Mouse (Mus musculus) ES-E14 (cell line): ENCODE results near the gene Exoc6. TPM values are rescaled to one million over a fixed set of nuclear protein-coding genes. Genes with fewer than 3 reads are reported as not detected.
"Not testable (repeated sequence)": the region's sequence is repeated elsewhere in the genome, so short reads cannot be mapped to it uniquely, and the experiment has no call there.

Source experiments
- DNase-seq: peaks from one replicate; pipeline ENCODE4 v3.0.0-alpha.2; 2013; ENCODE audit warnings: low read depth, low spot score
- H3K27ac ChIP-seq: 2 replicates; pipeline ENCODE4 v1.5.1; 2012; ENCODE audit warnings: low read depth, mild to moderate bottlenecking, low read length, moderate library complexity, mixed read lengths; ENCODE audit not compliant: poor library complexity, insufficient read depth, severe bottlenecking
- H3K36me3 ChIP-seq: 2 replicates; pipeline ENCODE4 v1.6.1; 2012; ENCODE audit warnings: mild to moderate bottlenecking, low read length, moderate library complexity, mixed read lengths; ENCODE audit not compliant: control insufficient read depth, poor library complexity, insufficient read depth, severe bottlenecking
- H3K4me1 ChIP-seq, 2 experiments: fragments of 150-350 bp in 1 of 2; sonication (generic) in 1 of 2; 2 replicates each; pipeline ENCODE4 v1.6.1; 2012; ENCODE audit warnings: low read length in 2 of 2, mild to moderate bottlenecking in 1 of 2, mixed read lengths in 1 of 2; ENCODE audit not compliant: control insufficient read depth in 2 of 2, insufficient read depth in 2 of 2, poor library complexity in 1 of 2
- H3K4me3 ChIP-seq, 2 experiments: fragments of 150-350 bp in 1 of 2; sonication (generic) in 1 of 2; 2 replicates each; pipeline ENCODE4 v1.5.1; 2012; ENCODE audit warnings: low read length in 2 of 2, low read depth in 1 of 2, mild to moderate bottlenecking in 1 of 2, mixed read lengths in 1 of 2; ENCODE audit not compliant: insufficient read depth in 1 of 2, poor library complexity in 1 of 2, severe bottlenecking in 1 of 2
- H3K9ac ChIP-seq: 2 replicates; pipeline ENCODE4 v1.6.1; 2012; ENCODE audit warnings: low read depth, mild to moderate bottlenecking, low read length, mixed read lengths; ENCODE audit not compliant: poor library complexity, insufficient read depth, severe bottlenecking
- H3K9me3 ChIP-seq: fragments of 150-350 bp; sonication (generic); 2 replicates; pipeline ENCODE4 v1.6.1; 2012; ENCODE audit warnings: low read depth, mild to moderate bottlenecking, low read length; ENCODE audit not compliant: control insufficient read depth, insufficient read depth
- CHD2 ChIP-seq: IDR thresholded peaks from 2 replicates; pipeline ENCODE4 v1.6.1; 2014; ENCODE audit warnings: mild to moderate bottlenecking, low read depth, low read length, inconsistent platforms
- HCFC1 ChIP-seq: IDR thresholded peaks from 2 replicates; pipeline ENCODE4 v1.6.1; 2012; ENCODE audit warnings: low read length, inconsistent platforms, borderline replicate concordance; ENCODE audit not compliant: insufficient read depth
- MAFK ChIP-seq: IDR thresholded peaks from 2 replicates; pipeline ENCODE4 v1.6.1; 2014; ENCODE audit warnings: mild to moderate bottlenecking, low read depth, low read length, inconsistent platforms; ENCODE audit not compliant: insufficient read depth
- ZC3H11A ChIP-seq: IDR thresholded peaks from 2 replicates; pipeline ENCODE4 v1.6.1; 2012; ENCODE audit warnings: low read depth, mild to moderate bottlenecking, inconsistent platforms, low read length, borderline replicate concordance
- ZNF384 ChIP-seq: IDR thresholded peaks from 2 replicates; pipeline ENCODE4 v1.6.1; 2012; ENCODE audit warnings: low read depth, low read length, inconsistent platforms
- in situ Hi-C, 2 experiments: fragments of 600-800 bp; cut with MboI; formaldehyde crosslinking; loops; one replicate each; pipeline ENCODE4 v1.15.1; 2025; ENCODE audit warnings: low sequenced_read_pairs in 2 of 2, inconsistent platforms in 1 of 2; ENCODE audit not compliant: unreplicated experiment in 2 of 2
- total RNA-seq: library from RNA; depleted of rRNA; stranded (reverse); fragments of 300-350 nt; gene quantifications from 2 replicates; pipeline ENCODE4 v1.2.3, GENCODE M21; 2012

The Exoc6 gene
- total RNA-seq, 1 experiment: 10.1 TPM

DNA sequence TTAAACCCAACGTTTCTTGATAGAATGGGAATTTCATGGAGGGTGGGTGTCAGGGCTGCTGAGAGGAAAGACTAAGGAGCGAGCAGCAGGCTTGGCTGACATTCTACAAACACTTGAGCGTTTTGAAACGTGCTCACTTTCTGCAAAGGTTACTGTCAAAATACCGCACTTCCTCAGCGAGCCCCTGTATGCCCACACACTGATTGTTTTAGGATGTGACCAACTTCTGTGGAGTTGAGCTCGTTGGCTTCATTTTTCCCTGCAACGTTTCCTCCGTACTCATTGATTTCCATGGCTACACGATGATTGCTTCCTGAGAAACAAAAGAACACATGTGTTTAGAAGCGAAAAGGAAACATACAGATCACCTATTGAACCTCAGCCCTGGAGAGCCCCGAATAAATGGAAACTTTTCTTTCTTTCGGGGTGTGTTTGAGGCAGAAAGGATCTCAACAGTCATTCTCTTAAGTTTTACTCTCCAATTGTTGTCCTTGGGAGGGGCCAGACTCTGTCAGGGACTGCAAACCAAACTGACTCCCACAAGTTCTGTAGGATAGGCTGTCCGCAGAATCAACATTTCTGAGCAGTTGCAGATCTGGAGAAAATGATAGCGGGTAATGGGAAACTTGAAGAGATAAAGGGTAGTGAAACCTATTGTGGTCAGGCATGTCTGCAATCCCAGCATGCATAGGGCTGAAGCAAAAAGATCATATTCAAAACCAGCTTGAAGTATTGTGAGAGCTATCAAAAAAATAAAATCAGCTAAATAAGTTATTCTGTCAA, 26.7 kb upstream of the Exoc6 start:
- in situ Hi-C loops: no loop called here
- Histone ChIP-seq H3K4me1 (peaks cover 2 to 4% of the 10 kb centered on the region in 2 experiments; a peak in 1 of 4 replicates), H3K9ac (no peak overlapping the region), H3K27ac (no peak overlapping the region), H3K4me3 (no peak overlapping the region), H3K9me3 (no peaks in the 10 kb centered on the region), H3K36me3 (no peaks in the 10 kb centered on the region)
- no peak for DNase-seq
- TF ChIP-seq MAFK: no peak
- no peak for TF ChIP-seq ZC3H11A
- TF ChIP-seq ZNF384: no peak
- no peak for TF ChIP-seq HCFC1
- no peak for TF ChIP-seq CHD2

DNA sequence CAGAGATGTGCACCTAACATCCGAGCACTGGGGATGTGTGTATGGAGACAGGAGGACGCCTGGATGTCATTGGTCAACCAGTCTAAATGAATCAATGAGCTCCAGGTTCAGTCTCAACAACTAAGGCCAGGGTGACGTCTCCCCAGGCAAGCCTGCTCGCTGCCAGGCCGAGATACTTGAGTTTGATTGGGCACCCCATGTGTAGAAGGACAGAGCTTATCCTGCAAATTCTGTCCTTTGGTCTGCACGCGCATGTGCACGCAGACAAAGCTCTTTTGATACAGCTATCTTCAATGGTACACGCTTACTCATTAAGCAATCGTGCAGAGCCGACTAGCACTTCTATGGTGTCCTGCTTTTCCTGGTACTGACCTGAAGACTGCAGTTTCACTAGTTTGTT, 24.3 kb upstream of the Exoc6 start:
- DNase-seq: no peak
- TF ChIP-seq MAFK (no peak), ZNF384 (no peak), CHD2 (no peak), ZC3H11A (no peak), HCFC1 (no peak)
- peaks cover 2 to 4% of the 10 kb centered on the region in 2 experiments; a peak in 1 of 4 replicates for H3K4me1 ChIP-seq
- H3K36me3 ChIP-seq: no peaks in the 10 kb centered on the region
- H3K27ac ChIP-seq: no peak overlapping the region
- no peak overlapping the region for H3K4me3 ChIP-seq
- in situ Hi-C loops: no loop called here
- H3K9me3 ChIP-seq: no peaks in the 10 kb centered on the region
- no peak overlapping the region for H3K9ac ChIP-seq

GRCm38 (mm10) chr19:37526768-37527167, 23.4 kb upstream of the Exoc6 start:
- no peak overlapping the region for H3K9ac ChIP-seq
- peaks cover 2 to 4% of the 10 kb centered on the region in 2 experiments; a peak in 1 of 4 replicates for H3K4me1 ChIP-seq
- no peak overlapping the region for H3K4me3 ChIP-seq
- H3K27ac ChIP-seq: no peak overlapping the region
- no peaks in the 10 kb centered on the region for H3K9me3 ChIP-seq
- in situ Hi-C loops: no loop called here
- TF ChIP-seq HCFC1 (no peak), MAFK (no peak), CHD2 (no peak), ZNF384 (no peak), ZC3H11A (no peak)
- no peaks in the 10 kb centered on the region for H3K36me3 ChIP-seq
- DNase-seq: no peak

DNA sequence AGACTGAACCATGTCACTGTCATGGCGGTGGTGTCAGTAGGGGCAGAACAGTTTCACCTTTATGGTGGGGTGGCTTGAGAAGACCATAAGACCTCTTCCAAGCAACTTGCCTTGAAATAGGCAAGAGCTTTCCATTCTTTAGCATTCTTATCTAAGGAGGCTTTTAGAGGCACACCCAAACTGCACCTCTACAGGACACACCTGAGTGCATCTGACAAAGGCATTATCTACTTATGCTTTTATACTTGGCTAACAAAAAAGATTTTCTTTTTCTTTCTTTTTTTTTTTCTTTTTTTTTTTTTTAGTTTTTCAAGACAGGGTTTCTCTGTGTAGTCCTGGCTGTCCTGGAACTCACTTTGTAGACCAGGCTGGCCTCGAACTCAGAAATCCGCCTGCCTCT, 22.5 kb upstream of the Exoc6 start:
- H3K27ac ChIP-seq, H3K9ac ChIP-seq, DNase-seq, H3K4me1 ChIP-seq, H3K4me3 ChIP-seq, H3K36me3 ChIP-seq, H3K9me3 ChIP-seq, in situ Hi-C loops: not testable (repeated sequence)
- TF ChIP-seq ZNF384: peak; percentile 83
